Mouse (Mus musculus) heart, postnatal 0 days (tissue): Measurements from ENCODE around the gene Krtap3-2.

Source experiments
- CTCF ChIP-seq: IDR thresholded peaks from 2 replicates; pipeline ENCODE4 v1.5.1; 2016; ENCODE audit warnings: antibody characterized with exemption, control low read depth, low read depth
- EP300 ChIP-seq: IDR thresholded peaks from 2 replicates; pipeline ENCODE4 v1.6.1; 2016; ENCODE audit warnings: antibody characterized with exemption, low read depth

DNA sequence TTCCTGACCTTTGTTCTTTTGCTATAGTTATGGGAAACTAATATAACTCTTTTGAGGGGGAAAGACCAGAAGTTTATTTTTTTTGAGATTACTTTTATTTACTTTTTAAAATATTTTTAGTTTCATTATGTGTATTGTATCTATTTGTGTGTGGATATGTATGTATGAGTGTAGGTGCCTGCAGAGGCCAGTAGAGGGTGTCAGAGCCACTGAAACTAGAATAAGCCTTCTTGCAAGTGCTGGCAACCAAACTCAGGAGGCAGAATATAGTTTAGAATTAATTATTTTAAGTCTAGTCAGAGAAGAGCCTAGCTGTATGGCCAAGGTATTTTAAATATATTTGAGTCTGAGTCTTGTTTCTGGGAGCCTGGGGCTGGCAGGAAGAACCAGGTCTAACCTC lies 8.8 kb downstream of the Krtap3-2 start:
- TF ChIP-seq CTCF = no peak
- TF ChIP-seq EP300 = no peak
